Mouse (Mus musculus) testis, adult 2 months (tissue): ENCODE results near the gene Gm525. TPM values are rescaled to one million over a fixed set of nuclear protein-coding genes. Genes with fewer than 3 reads are reported as not detected.

Experiments
- H3K27ac ChIP-seq: fragments of 200-500 bp; 2 replicates; pipeline ENCODE4 v1.5.1; 2012; ENCODE audit warnings: low read depth, low read length; ENCODE audit not compliant: control insufficient read depth, insufficient read depth
- H3K27me3 ChIP-seq: fragments of 200-500 bp; 2 replicates; pipeline ENCODE4 v1.6.1; 2012; ENCODE audit warnings: mild to moderate bottlenecking, low read length, moderate library complexity; ENCODE audit not compliant: control insufficient read depth, insufficient read depth
- H3K36me3 ChIP-seq: fragments of 200-500 bp; 2 replicates; pipeline ENCODE4 v1.6.1; 2012; ENCODE audit warnings: mild to moderate bottlenecking, low read length; ENCODE audit not compliant: control insufficient read depth, insufficient read depth
- H3K4me1 ChIP-seq: fragments of 200-500 bp; 2 replicates; pipeline ENCODE4 v1.6.1; 2012; ENCODE audit warnings: low read length; ENCODE audit not compliant: control insufficient read depth, insufficient read depth
- H3K4me3 ChIP-seq: fragments of 200-500 bp; 2 replicates; pipeline ENCODE4 v1.5.1; 2012; ENCODE audit warnings: low read depth, mild to moderate bottlenecking, low read length, moderate library complexity, mixed read lengths; ENCODE audit not compliant: control insufficient read depth
- CTCF ChIP-seq: fragments of 200-500 bp; IDR thresholded peaks from 2 replicates; pipeline ENCODE4 v1.5.1; 2012; ENCODE audit warnings: low read depth, mild to moderate bottlenecking, inconsistent platforms, low read length, moderate library complexity; ENCODE audit not compliant: control insufficient read depth, insufficient read depth, insufficient replicate concordance
- POLR2A ChIP-seq: fragments of 200-500 bp; IDR thresholded peaks from 2 replicates; pipeline ENCODE4 v1.6.1; 2012; ENCODE audit warnings: low read depth, mild to moderate bottlenecking, inconsistent platforms, low read length, moderate library complexity; ENCODE audit not compliant: control insufficient read depth
- polyA plus RNA-seq: library from polyadenylated mRNA; depleted of rRNA; stranded (reverse); fragments of >200 nt; gene quantifications from 2 replicates; pipeline ENCODE4 v1.2.3, GENCODE M21; 2012; rRNA removed

Gm525 gene
- 10.4 and 17.4 TPM in 2 replicates for polyA plus RNA-seq

GRCm38 (mm10) chr11:89073541-89073940 lies at the start of gene Gm525:
TSS of gene Gm525 (plus strand) at chr11:89073841.
- Histone ChIP-seq H3K27me3 (no peaks in the 10 kb centered on the region), H3K27ac (no peak within 1 kb of the TSS), H3K36me3 (no peaks in the 10 kb centered on the region), H3K4me1 (peaks cover 2% of the 10 kb centered on the region; the same call in 1 of the 2 replicates), H3K4me3 (no peak within 1 kb of the TSS)
- TF ChIP-seq CTCF, result no peak
- no peak for TF ChIP-seq POLR2A

GRCm38 (mm10) chr11:89024181-89024881 lies 49.3 kb upstream of the Gm525 start:
- Histone ChIP-seq H3K4me1 (peaks cover 2% of the 10 kb centered on the region; the same call in 1 of the 2 replicates), H3K27me3 (no peaks in the 10 kb centered on the region), H3K36me3 (no peaks in the 10 kb centered on the region), H3K4me3 (no peak overlapping the region), H3K27ac (no peak overlapping the region)
- TF ChIP-seq POLR2A, result no peak
- no peak for TF ChIP-seq CTCF

- Histone ChIP-seq H3K27ac (0 out of 2 replicates have a peak overlapping the region, but pooled peaks have one; percentile 17), H3K36me3 (no peaks in the 10 kb centered on the region), H3K4me3 (no peak overlapping the region), H3K4me1 (peaks cover 2% of the 10 kb centered on the region; the same call in 1 of the 2 replicates), H3K27me3 (no peaks in the 10 kb centered on the region)
- TF ChIP-seq CTCF (no peak), POLR2A (no peak)
Measured at GRCm38 (mm10) chr11:89025603-89026002, 48.0 kb upstream of the Gm525 start.

- TF ChIP-seq POLR2A (no peak), CTCF (no peak)
- no peak overlapping the region for H3K27ac ChIP-seq
- no peaks in the 10 kb centered on the region for H3K27me3 ChIP-seq
- H3K36me3 ChIP-seq, result no peaks in the 10 kb centered on the region
- H3K4me3 ChIP-seq, result no peak overlapping the region
- peaks cover under 1% of the 10 kb centered on the region; the same call in 1 of the 2 replicates for H3K4me1 ChIP-seq
Measured at GRCm38 (mm10) chr11:89026117-89026516, 47.5 kb upstream of the Gm525 start.

GRCm38 (mm10) chr11:89027955-89028361 lies 45.7 kb upstream of the Gm525 start:
- H3K27me3 ChIP-seq, result no peaks in the 10 kb centered on the region
- peak overlapping the region; percentile 44; the same call in 1 of the 2 replicates for H3K27ac ChIP-seq
- TF ChIP-seq CTCF (no peak), POLR2A (no peak)
- H3K4me3 ChIP-seq, result no peak overlapping the region
- no peaks in the 10 kb centered on the region for H3K36me3 ChIP-seq
- H3K4me1 ChIP-seq, result no peaks in the 10 kb centered on the region

GRCm38 (mm10) chr11:89028871-89029405 lies 44.7 kb upstream of the Gm525 start:
- TF ChIP-seq CTCF, result no peak
- TF ChIP-seq POLR2A, result no peak
- Histone ChIP-seq H3K27me3 (no peaks in the 10 kb centered on the region), H3K27ac (peak overlapping the region; percentile 12; the same call in 1 of the 2 replicates), H3K4me1 (no peaks in the 10 kb centered on the region), H3K4me3 (no peak overlapping the region), H3K36me3 (no peaks in the 10 kb centered on the region)

- Histone ChIP-seq H3K27me3 (no peaks in the 10 kb centered on the region), H3K36me3 (no peaks in the 10 kb centered on the region), H3K4me3 (no peak overlapping the region), H3K27ac (no peak overlapping the region), H3K4me1 (no peaks in the 10 kb centered on the region)
- TF ChIP-seq POLR2A, result no peak
- TF ChIP-seq CTCF, result no peak
Measured at GRCm38 (mm10) chr11:89030552-89030951, 43.1 kb upstream of the Gm525 start.
